Mouse (Mus musculus) heart, postnatal 0 days (tissue): ENCODE data around the gene Epn2. TPM values are rescaled to one million over a fixed set of nuclear protein-coding genes. Genes with fewer than 3 reads are reported as not detected.

Experiments
- ATAC-seq: fragments of 200-750 bp; cut with Nextera tagmentation; 2 replicates; pipeline ENCODE4 v1.8.0; 2017; ENCODE audit warnings: low read depth, moderate number of reproducible peaks, moderate library complexity; ENCODE audit not compliant: insufficient read depth
- DNase-seq: peaks from one replicate; pipeline ENCODE4 v3.0.0-alpha.2; 2016; ENCODE audit warnings: low spot score
- H3K27ac ChIP-seq: fragments of 300-500 bp; sonication (generic); 2 replicates; pipeline ENCODE4 v1.5.1; 2014; ENCODE audit warnings: low read depth, mild to moderate bottlenecking
- H3K27me3 ChIP-seq: fragments of 300-500 bp; sonication (generic); 2 replicates; pipeline ENCODE4 v1.6.1; 2014; ENCODE audit warnings: low read length, mixed read lengths; ENCODE audit not compliant: control insufficient read depth, insufficient read depth
- H3K36me3 ChIP-seq: fragments of 300-500 bp; sonication (generic); replicated peaks from 2 replicates; pipeline ENCODE4 v1.6.1; 2014; ENCODE audit warnings: low read length, mixed read lengths; ENCODE audit not compliant: control insufficient read depth, insufficient read depth
- H3K4me1 ChIP-seq: fragments of 300-500 bp; sonication (generic); 2 replicates; pipeline ENCODE4 v1.6.1; 2014; ENCODE audit warnings: antibody characterized with exemption; ENCODE audit not compliant: control insufficient read depth, insufficient read depth
- H3K4me2 ChIP-seq: fragments of 300-500 bp; sonication (generic); 2 replicates; pipeline ENCODE4 v1.6.1; 2014; ENCODE audit warnings: low read depth, mild to moderate bottlenecking, low read length, moderate library complexity
- H3K4me3 ChIP-seq: fragments of 300-500 bp; sonication (generic); 2 replicates; pipeline ENCODE4 v1.5.1; 2014; ENCODE audit warnings: low read depth, low read length
- H3K9ac ChIP-seq: fragments of 300-500 bp; sonication (generic); replicated peaks from 2 replicates; pipeline ENCODE4 v1.6.1; 2014; ENCODE audit warnings: low read depth, low read length, mixed read lengths
- H3K9me3 ChIP-seq: fragments of 300-500 bp; sonication (generic); replicated peaks from 2 replicates; pipeline ENCODE4 v1.6.1; 2016; ENCODE audit warnings: low read length; ENCODE audit not compliant: control insufficient read depth
- CTCF ChIP-seq: IDR thresholded peaks from 2 replicates; pipeline ENCODE4 v1.5.1; 2016; ENCODE audit warnings: antibody characterized with exemption, control low read depth, low read depth
- EP300 ChIP-seq: IDR thresholded peaks from 2 replicates; pipeline ENCODE4 v1.6.1; 2016; ENCODE audit warnings: antibody characterized with exemption, low read depth
- WGBS: fragments of 180-500 bp; shearing (Covaris S2); extraction: QIAGEN DNeasy Blood & Tissue Kit; methylation state at CpG from one replicate; pipeline ENCODE4 v1.1.7; 2014; 5-methylcytosine and 5-hydroxymethylcytosine counted together
- polyA plus RNA-seq: library from polyadenylated mRNA; unstranded; fragments of >200 nt; fragmentation: Nextera tagmentation; extraction: Ambion mirVana; gene quantifications from 2 replicates; pipeline ENCODE4 v1.2.1, GENCODE M21; 2015
- total RNA-seq: library from RNA; depleted of rRNA; stranded (reverse); fragments of >200 nt; gene quantifications from 2 replicates; pipeline ENCODE4 v1.2.3, GENCODE M21; 2014; ENCODE audit warnings: low replicate concordance

The Epn2 gene
- total and polyA plus RNA-seq, 2 experiments from 2014 or later: 19.3 to 21.3 TPM

- H3K4me2 ChIP-seq: peak within 1 kb of the TSS; percentile 59
- WGBS: under 1% methylated on average over 39 of the region's 39 CpGs
- peak; percentile 94 for ATAC-seq
- no peaks in the 10 kb centered on the region for H3K27me3 ChIP-seq
- peak within 1 kb of the TSS; percentile 65 for H3K27ac ChIP-seq
- H3K4me3 ChIP-seq: peak within 1 kb of the TSS; percentile 58
- no peak for TF ChIP-seq EP300
- TF ChIP-seq CTCF: peak; percentile 96
- no peaks in the 10 kb centered on the region for H3K9me3 ChIP-seq
- H3K4me1 ChIP-seq: no peaks in the 10 kb centered on the region
- peak within 1 kb of the TSS; percentile 45 for H3K9ac ChIP-seq
- peak; percentile 89 for DNase-seq
- H3K36me3 ChIP-seq: no peaks in the 10 kb centered on the region
Observed at GRCm38 (mm10) chr11:61504713-61505257, 74.7 kb downstream of the Epn2 start, which contains the start of gene B9d1. B9d1 (plus strand) TSS chr11:61505144.

DNA sequence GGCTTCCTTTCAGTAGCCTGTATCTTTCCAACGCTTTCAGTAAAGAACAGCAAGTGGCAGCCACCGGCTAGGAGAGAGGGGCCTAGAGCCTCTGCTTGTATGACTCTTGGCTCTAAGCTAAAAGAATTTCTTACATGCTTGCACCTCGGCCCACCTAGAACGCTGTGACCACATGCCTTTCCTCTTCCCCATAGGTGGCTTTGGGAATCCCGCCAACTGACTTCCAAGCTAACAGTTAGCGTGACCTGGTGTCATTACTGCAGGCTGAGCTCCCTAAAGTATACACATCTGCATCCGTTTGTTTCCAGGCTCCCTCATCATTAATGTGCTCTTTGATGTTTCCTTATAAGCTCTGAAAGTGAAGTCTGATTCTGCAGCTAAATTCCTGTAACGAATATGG is 75.6 kb downstream of the Epn2 start:
- Histone ChIP-seq H3K4me3 (no peak overlapping the region), H3K9ac (no peak overlapping the region), H3K27ac (no peak overlapping the region), H3K36me3 (no peaks in the 10 kb centered on the region), H3K4me1 (no peaks in the 10 kb centered on the region), H3K27me3 (no peaks in the 10 kb centered on the region), H3K9me3 (no peaks in the 10 kb centered on the region), H3K4me2 (no peak overlapping the region)
- DNase-seq: no peak
- WGBS: 81% methylated on average over 8 of the region's 8 CpGs
- no peak for ATAC-seq
- TF ChIP-seq CTCF: no peak
- no peak for TF ChIP-seq EP300

DNA sequence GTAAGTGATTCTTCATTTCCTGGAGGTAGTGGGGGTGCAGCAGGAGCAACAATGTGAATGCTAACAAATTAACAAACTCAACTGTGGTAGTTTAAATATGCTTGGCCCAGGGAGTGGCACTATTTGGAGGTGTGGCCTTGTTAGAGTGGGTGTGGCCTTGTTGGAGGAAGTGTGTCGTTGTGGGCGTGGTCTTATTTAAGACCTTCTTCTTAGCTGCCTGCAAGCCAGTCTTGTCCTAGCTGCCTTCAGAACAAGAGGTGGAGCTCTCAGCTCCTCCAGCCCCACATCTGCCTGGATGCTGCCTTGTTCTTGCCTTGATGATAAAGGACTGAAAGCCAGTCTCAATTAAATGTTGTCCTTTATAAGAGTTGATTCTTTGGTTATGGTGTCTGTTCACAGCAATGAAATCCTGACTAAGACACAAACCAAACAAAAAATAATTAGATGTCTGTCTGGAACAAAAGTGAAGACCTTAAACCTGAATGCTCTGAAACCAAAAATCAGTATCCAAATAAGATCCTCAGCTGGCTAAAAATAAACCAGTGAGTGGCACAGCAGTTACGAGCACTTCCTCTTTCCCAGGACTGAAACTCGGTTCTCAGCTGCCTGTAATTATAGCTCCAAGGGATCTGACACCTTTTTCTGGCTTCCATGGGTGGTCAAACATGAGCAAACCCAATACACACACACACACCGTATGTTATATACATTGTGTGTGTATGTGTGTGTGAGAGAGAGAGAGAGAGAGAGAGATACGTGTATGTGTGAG is 80.6 kb downstream of the Epn2 start:
- 39% methylated on average over 6 of the region's 6 CpGs for WGBS

DNA sequence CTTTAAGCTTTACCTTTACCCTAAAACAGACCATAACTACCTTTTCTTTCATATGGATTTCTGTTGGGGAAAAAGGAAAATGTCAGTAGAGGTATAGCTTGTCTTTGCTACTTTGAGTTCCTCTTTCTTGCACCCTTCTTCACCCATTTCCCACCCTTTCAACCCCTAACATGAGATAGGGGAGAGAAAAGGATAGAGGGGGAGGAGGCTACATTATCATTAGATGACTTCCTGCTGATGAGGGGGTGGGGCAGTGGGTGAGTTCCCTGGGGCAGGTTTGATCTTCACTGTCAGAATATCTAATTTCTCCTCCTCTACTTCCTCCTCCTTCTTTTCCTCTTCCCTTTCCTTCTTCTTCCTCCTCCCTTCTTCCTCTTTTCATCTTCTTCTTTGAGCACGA is 82.0 kb downstream of the Epn2 start:
- no peak for TF ChIP-seq EP300
- TF ChIP-seq CTCF: no peak
- 68% methylated on average over 1 of the region's 1 CpGs for WGBS
- H3K9ac ChIP-seq: no peak overlapping the region

More for the DNA sequence above, 80.6 kb downstream of the Epn2 start:
- Histone ChIP-seq H3K27ac (peak overlapping the region; percentile 36), H3K36me3 (no peaks in the 10 kb centered on the region), H3K4me3 (no peak overlapping the region), H3K4me2 (no peak overlapping the region), H3K4me1 (no peaks in the 10 kb centered on the region), H3K27me3 (no peaks in the 10 kb centered on the region), H3K9ac (no peak overlapping the region), H3K9me3 (no peaks in the 10 kb centered on the region)
- TF ChIP-seq EP300 (no peak), CTCF (no peak)
- DNase-seq (no peak), ATAC-seq (no peak)

GRCm38 (mm10) chr11:61495528-61495927 is 84.0 kb downstream of the Epn2 start:
- 81% methylated on average over 2 of the region's 2 CpGs for WGBS
- H3K27ac ChIP-seq: no peak overlapping the region

More for the DNA sequence above, 82.0 kb downstream of the Epn2 start:
- Histone ChIP-seq H3K27ac (no peak overlapping the region), H3K4me2 (no peak overlapping the region), H3K27me3 (no peaks in the 10 kb centered on the region), H3K4me1 (peaks cover 10% of the 10 kb centered on the region; the same call in 1 of the 2 replicates), H3K36me3 (no peaks in the 10 kb centered on the region), H3K4me3 (no peak overlapping the region), H3K9me3 (no peaks in the 10 kb centered on the region)
- DNase-seq (no peak), ATAC-seq (no peak)

More at GRCm38 (mm10) chr11:61495528-61495927, 84.0 kb downstream of the Epn2 start:
- TF ChIP-seq EP300: no peak
- no peak for TF ChIP-seq CTCF
- Histone ChIP-seq H3K4me3 (no peak overlapping the region), H3K27me3 (no peaks in the 10 kb centered on the region), H3K4me1 (peaks cover 12% of the 10 kb centered on the region; the same call in 1 of the 2 replicates), H3K9ac (no peak overlapping the region), H3K4me2 (no peak overlapping the region), H3K9me3 (no peaks in the 10 kb centered on the region), H3K36me3 (peaks cover 16% of the 10 kb centered on the region)
- ATAC-seq (no peak), DNase-seq (no peak)
